ENCODE assay signal across 7 mouse cellular contexts in genomic region chr9:120577133-120577651, GRCm38 (mm10). TPM values are rescaled to one million over a fixed set of nuclear protein-coding genes. Genes with fewer than 3 reads are reported as not detected.
DNase-seq lines count a peak whose midpoint lies in the region; ATAC-seq lines count a peak whose summit lies in the region.

No protein-coding gene starts in this region.

- under 1% methylated on average over 43 of the region's 43 CpGs for WGBS in intestine, embryonic 15.5 days
- WGBS in midbrain, embryonic 10.5 days = under 1% methylated on average over 43 of the region's 43 CpGs

- H3K36me3 ChIP-seq in intestine, embryonic 15.5 days = peaks cover 29% of the 10 kb centered on the region
- peaks cover 43% of the 10 kb centered on the region for H3K36me3 ChIP-seq in midbrain, embryonic 10.5 days

- peak overlapping the region; percentile 73 for H3K27ac ChIP-seq in intestine, embryonic 15.5 days
- peak overlapping the region; percentile 90 for H3K27ac ChIP-seq in midbrain, embryonic 10.5 days (replicated peaks)

- peak; percentile 92 to 95 for DNase-seq in adrenal gland, adult (ENCODE audit: inconsistent age in 2 of 2, low spot score in 1 of 2)
- peak; percentile 97 for DNase-seq in embryo, embryonic 10.5 days (ENCODE audit: low spot score)
- peak; percentile 89 for DNase-seq in gastrocnemius, postnatal 25 days
- DNase-seq in left cerebral cortex, postnatal 25 days (ENCODE audit: low spot score in 2 of 2) = peak; percentile 86 to 91
- DNase-seq in midbrain, embryonic 10.5 days (ENCODE audit: low spot score) = peak; percentile 96
- peak; percentile 74 for DNase-seq in right cerebral cortex, postnatal 4 days

- peak overlapping the region; percentile 71 for H3K4me3 ChIP-seq in intestine, embryonic 15.5 days (replicated peaks)
- peak overlapping the region; percentile 87 for H3K4me3 ChIP-seq in midbrain, embryonic 10.5 days

- H3K9ac ChIP-seq in intestine, embryonic 15.5 days = peak overlapping the region; percentile 81

- H3K4me2 ChIP-seq in intestine, embryonic 15.5 days (replicated peaks) = peak overlapping the region; percentile 89

- intact Hi-C loops in left cerebral cortex, postnatal 25 days (cut with DNase I) = loop anchor here (10.0 kb wide), 1 partner anchor 798 kb away; no protein-coding TSS in a partner anchor

- no peaks in the 10 kb centered on the region for H3K27me3 ChIP-seq in intestine, embryonic 15.5 days (replicated peaks)
- H3K27me3 ChIP-seq in midbrain, embryonic 10.5 days (ENCODE audit: low read depth, poor library complexity, severe bottlenecking) = no peaks in the 10 kb centered on the region

- peaks cover 8% of the 10 kb centered on the region for H3K4me1 ChIP-seq in intestine, embryonic 15.5 days (replicated peaks)
- peaks cover 44% of the 10 kb centered on the region for H3K4me1 ChIP-seq in midbrain, embryonic 10.5 days

- peak; percentile 94 for ATAC-seq in intestine, embryonic 15.5 days

- H3K9me3 ChIP-seq in intestine, embryonic 15.5 days = no peaks in the 10 kb centered on the region
- H3K9me3 ChIP-seq in midbrain, embryonic 10.5 days (replicated peaks) = no peaks in the 10 kb centered on the region

RNA-seq across cellular contexts. Expression of gene Rpl14, which starts 5.9 kb away (rescaled TPM):
- total RNA-seq in gastrocnemius, postnatal 25 days (2021) = 100 to 1,000 TPM; 268 to 270 TPM
- polyA plus RNA-seq in intestine, embryonic 15.5 days (2015; fragmentation: Nextera tagmentation; extraction: Ambion mirVana) = 818 and 905 TPM in 2 replicates
- 100 to 1,000 TPM; 244 to 268 TPM for total RNA-seq in left cerebral cortex, postnatal 25 days (2021)
- 691 and 854 TPM in 2 replicates for polyA plus RNA-seq in midbrain, embryonic 10.5 days (2016; fragmentation: Nextera tagmentation; extraction: Ambion mirVana)

RNA-seq across cellular contexts. Expression of gene Entpd3, which starts 37.6 kb away (rescaled TPM):
- total RNA-seq in gastrocnemius, postnatal 25 days (2021) = not detected
- 2.2 TPM in 2 replicates for polyA plus RNA-seq in intestine, embryonic 15.5 days (2015; fragmentation: Nextera tagmentation; extraction: Ambion mirVana)
- 1 to 10 TPM; 4.5 to 8.5 TPM for total RNA-seq in left cerebral cortex, postnatal 25 days (2021)
- 0.06 and 0.07 TPM in 2 replicates for polyA plus RNA-seq in midbrain, embryonic 10.5 days (2016; fragmentation: Nextera tagmentation; extraction: Ambion mirVana)

Comparison
In these comparisons a context has a peak if more than half of its experiments do, and no peak if none do; other contexts are left out.
1. Peak in every context shown above with its lines: DNase-seq, ATAC-seq, H3K4me3 ChIP-seq and H3K27ac ChIP-seq.
2. RNA of gene Entpd3, which starts 37.6 kb away (total RNA-seq): 4.5 to 8.5 TPM in left cerebral cortex, postnatal 25 days; not detected in gastrocnemius, postnatal 25 days; every median in the first group is over 4 times any median in the second.